Mouse (Mus musculus) ES-Bruce4 (cell line): Measurements from ENCODE around the gene Rasgrp2. TPM values are rescaled to one million over a fixed set of nuclear protein-coding genes. Genes with fewer than 3 reads are reported as not detected.

Experiments
- H3K27ac ChIP-seq: 2 replicates; pipeline ENCODE4 v1.5.1; 2012; ENCODE audit warnings: low read length, inconsistent platforms; ENCODE audit not compliant: insufficient read depth
- H3K27me3 ChIP-seq: 2 replicates; pipeline ENCODE4 v1.6.1; 2012; ENCODE audit warnings: mild to moderate bottlenecking, low read length, inconsistent platforms; ENCODE audit not compliant: control insufficient read depth, poor library complexity, insufficient read depth, severe bottlenecking
- H3K36me3 ChIP-seq: 2 replicates; pipeline ENCODE4 v1.6.1; 2012; ENCODE audit warnings: inconsistent platforms, mild to moderate bottlenecking, low read length, moderate library complexity; ENCODE audit not compliant: control insufficient read depth, poor library complexity, insufficient read depth, severe bottlenecking
- H3K4me1 ChIP-seq: one replicate; pipeline ENCODE4 v1.8.1; 2011; ENCODE audit warnings: low read length; ENCODE audit not compliant: control insufficient read depth, insufficient read depth
- H3K4me3 ChIP-seq: 2 replicates; pipeline ENCODE4 v1.5.1; 2011; ENCODE audit warnings: low read depth, mild to moderate bottlenecking, low read length
- H3K9ac ChIP-seq: 2 replicates; pipeline ENCODE4 v1.6.1; 2012; ENCODE audit warnings: low read depth, mild to moderate bottlenecking, inconsistent platforms; ENCODE audit not compliant: poor library complexity, severe bottlenecking
- H3K9me3 ChIP-seq: replicated peaks from 2 replicates; pipeline ENCODE4 v1.6.1; 2012; ENCODE audit warnings: mild to moderate bottlenecking, low read length, inconsistent platforms; ENCODE audit not compliant: control insufficient read depth, poor library complexity, insufficient read depth, severe bottlenecking
- CTCF ChIP-seq: IDR thresholded peaks from one replicate; pipeline ENCODE4 v1.8.1; 2011; ENCODE audit warnings: low read depth, low read length
- EP300 ChIP-seq: IDR thresholded peaks from 2 replicates; pipeline ENCODE4 v1.6.1; 2011; ENCODE audit warnings: low read depth, low read length; ENCODE audit not compliant: insufficient read depth
- POLR2A ChIP-seq: IDR thresholded peaks from one replicate; pipeline ENCODE4 v1.8.1; 2011; ENCODE audit warnings: low read length; ENCODE audit not compliant: insufficient read depth
- polyA plus RNA-seq: library from polyadenylated mRNA; stranded (reverse); fragments of >200 nt; gene quantifications from 2 replicates; pipeline ENCODE4 v1.2.4, GENCODE M21; 2011; ENCODE audit warnings: low read depth; ENCODE audit not compliant: missing spikeins, insufficient read depth, insufficient read length

Rasgrp2 gene
- polyA plus RNA-seq, 1 experiment = 37.9 TPM

DNA sequence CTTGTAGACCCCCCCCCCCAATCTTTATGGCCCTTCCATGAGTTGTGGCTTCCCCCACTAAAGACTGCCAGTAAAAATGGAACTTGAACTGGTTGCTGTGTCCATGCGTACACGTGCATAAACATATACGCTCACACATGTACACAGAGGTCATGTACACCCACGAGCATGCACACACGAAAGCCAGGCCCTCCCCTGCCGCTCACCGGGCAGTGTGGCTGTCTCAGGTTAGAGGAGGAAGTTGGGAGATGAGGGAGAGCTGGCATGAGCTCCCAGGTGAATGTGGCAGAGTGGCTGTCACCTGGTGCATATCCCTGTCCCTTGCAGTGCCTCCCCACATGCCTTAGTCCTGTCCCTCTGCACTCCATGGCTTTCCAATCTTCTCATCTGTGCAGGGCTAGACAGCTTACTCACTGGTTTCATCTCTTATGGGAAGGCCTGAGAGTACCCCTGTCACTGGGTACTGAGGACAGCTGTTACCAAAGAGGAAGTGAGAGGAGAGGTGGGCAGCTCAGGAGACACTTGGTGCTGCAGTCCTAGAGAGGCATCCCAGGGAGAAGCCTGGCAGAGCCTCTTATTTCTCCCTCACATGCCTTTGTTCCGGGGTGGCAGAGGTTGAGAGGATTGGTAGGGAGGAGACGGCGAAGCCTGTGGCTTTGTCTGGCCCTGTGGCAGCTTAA, 55.0 kb downstream of the Rasgrp2 start:
- TF ChIP-seq EP300 = no peak
- no peak for TF ChIP-seq CTCF
- TF ChIP-seq POLR2A = no peak
- H3K36me3 ChIP-seq = no peaks in the 10 kb centered on the region
- no peak overlapping the region for H3K9ac ChIP-seq
- H3K9me3 ChIP-seq = no peaks in the 10 kb centered on the region
- peaks cover 2% of the 10 kb centered on the region for H3K4me1 ChIP-seq
- no peak overlapping the region for H3K27ac ChIP-seq
- H3K27me3 ChIP-seq = no peaks in the 10 kb centered on the region
- no peak overlapping the region for H3K4me3 ChIP-seq

DNA sequence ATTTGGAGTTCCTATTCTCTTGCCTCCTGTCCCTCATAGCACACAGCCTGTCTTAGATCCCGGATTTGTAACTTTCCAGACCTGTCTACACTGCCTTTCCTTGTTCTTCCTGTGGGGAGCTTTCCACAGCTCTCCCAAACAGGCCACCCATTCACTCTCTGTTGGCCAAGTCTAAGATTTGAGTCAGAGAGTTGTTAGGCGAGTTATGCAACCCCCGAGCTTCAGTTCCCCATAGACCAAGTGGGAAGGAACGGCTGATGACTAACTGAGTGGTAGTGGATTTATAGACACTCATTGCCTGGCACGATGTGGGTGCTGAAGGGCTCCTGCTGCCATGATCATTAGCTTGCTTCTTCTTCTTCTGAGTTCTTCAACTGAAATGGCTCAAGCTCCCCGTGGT, 60.4 kb downstream of the Rasgrp2 start:
- H3K9ac ChIP-seq = no peak overlapping the region

DNA sequence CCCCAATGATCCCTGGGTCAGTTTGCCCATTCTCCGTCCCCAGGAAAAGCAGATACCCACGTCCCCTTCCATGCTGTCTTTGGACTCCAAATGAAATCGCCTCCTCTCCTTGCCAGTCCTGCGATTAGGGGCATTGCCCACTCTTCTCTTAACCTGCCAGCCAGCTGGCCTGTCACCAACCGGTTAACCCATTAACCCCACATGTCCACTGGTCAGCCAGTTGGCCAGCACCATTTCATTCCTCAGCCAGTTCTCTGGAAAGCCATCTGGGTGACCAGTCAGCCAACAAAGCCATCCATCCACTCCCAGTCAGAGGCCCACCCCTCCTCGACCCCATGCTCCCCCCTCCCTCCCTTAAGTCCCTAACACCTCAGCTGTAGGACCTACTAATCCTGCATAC, 63.7 kb downstream of the Rasgrp2 start:
- Histone ChIP-seq H3K9me3 (no peaks in the 10 kb centered on the region), H3K27me3 (no peaks in the 10 kb centered on the region), H3K4me1 (no peaks in the 10 kb centered on the region), H3K36me3 (no peaks in the 10 kb centered on the region), H3K4me3 (no peak overlapping the region), H3K9ac (no peak overlapping the region), H3K27ac (no peak overlapping the region)
- no peak for TF ChIP-seq POLR2A
- no peak for TF ChIP-seq CTCF
- no peak for TF ChIP-seq EP300

More for the DNA sequence above, 60.4 kb downstream of the Rasgrp2 start:
- Histone ChIP-seq H3K27me3 (no peaks in the 10 kb centered on the region), H3K27ac (no peak overlapping the region), H3K9me3 (no peaks in the 10 kb centered on the region), H3K4me1 (no peaks in the 10 kb centered on the region), H3K36me3 (no peaks in the 10 kb centered on the region), H3K4me3 (no peak overlapping the region)
- no peak for TF ChIP-seq CTCF
- no peak for TF ChIP-seq EP300
- no peak for TF ChIP-seq POLR2A

DNA sequence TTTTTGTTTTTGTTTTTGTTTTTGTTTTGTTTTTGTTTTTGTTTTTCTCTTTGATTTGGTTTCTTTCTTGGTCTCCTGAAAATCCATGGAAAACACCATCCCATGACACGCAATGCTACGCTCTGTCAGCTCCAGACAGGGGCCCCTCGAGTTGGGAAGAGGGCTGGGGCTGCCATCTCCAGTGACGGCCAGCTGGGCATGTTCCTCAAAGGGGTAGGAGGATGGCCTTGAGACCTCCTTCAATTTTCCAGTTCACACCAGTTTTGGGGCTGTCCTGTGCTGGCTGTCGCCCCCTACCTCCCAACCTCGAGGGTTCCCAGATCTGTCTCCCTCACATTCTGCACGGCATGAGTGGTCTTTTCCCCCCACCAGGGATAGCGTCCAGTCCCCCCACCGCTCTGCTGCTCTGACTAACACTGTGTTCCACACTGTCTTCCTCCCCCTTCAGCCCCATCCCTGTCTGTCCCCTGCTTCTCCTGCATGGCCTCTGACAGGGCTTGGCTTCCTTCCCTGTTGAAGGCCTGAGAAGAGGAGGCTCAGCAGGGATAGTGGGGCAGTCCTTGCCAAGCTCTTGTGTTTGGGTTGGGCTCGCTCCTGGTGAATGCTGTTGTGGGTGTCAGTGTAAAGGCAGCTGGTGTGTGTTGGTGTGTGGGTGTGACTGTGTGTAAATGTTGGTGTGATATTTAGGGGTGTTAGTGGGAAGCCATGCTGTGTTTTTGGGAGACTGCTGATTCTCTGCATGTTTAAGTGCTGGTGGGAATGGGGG, 65.3 kb downstream of the Rasgrp2 start:
- Histone ChIP-seq H3K9me3 (no peaks in the 10 kb centered on the region), H3K9ac (no peak overlapping the region), H3K4me1 (peaks cover 2% of the 10 kb centered on the region), H3K27me3 (no peaks in the 10 kb centered on the region), H3K27ac (no peak overlapping the region), H3K36me3 (no peaks in the 10 kb centered on the region), H3K4me3 (no peak overlapping the region)
- TF ChIP-seq CTCF = peak; percentile 33
- no peak for TF ChIP-seq EP300

Other genes with a start within 250 kb of the Rasgrp2 start
- not detected in 2 replicates for gene Majin, start 215.0 kb upstream of the Rasgrp2 start, polyA plus RNA-seq
- gene Gpha2, start 173.0 kb upstream of the Rasgrp2 start, polyA plus RNA-seq = 1.0 TPM in 1 of 2 replicates, not detected in the other
- 12.2 and 17.1 TPM in 2 replicates for gene Ppp2r5b, start 163.5 kb upstream of the Rasgrp2 start, polyA plus RNA-seq
- gene Atg2a, start 157.7 kb upstream of the Rasgrp2 start, polyA plus RNA-seq = 10.9 and 11.1 TPM in 2 replicates
- gene Ehd1, start 122.6 kb upstream of the Rasgrp2 start, polyA plus RNA-seq = 81.0 and 81.6 TPM in 2 replicates
- gene Cdc42bpg, start 92.9 kb upstream of the Rasgrp2 start, polyA plus RNA-seq = 57.7 and 60.5 TPM in 2 replicates
- gene Men1, start 64.4 kb upstream of the Rasgrp2 start, polyA plus RNA-seq = 34.8 and 40.5 TPM in 2 replicates
- 10.7 and 16.9 TPM in 2 replicates for gene Map4k2, start 58.2 kb upstream of the Rasgrp2 start, polyA plus RNA-seq
- 333 and 355 TPM in 2 replicates for gene Sf1, start 35.6 kb upstream of the Rasgrp2 start, polyA plus RNA-seq
- 4.1 and 4.6 TPM in 2 replicates for gene Pygm, start 14.9 kb upstream of the Rasgrp2 start, polyA plus RNA-seq
- gene Nrxn2, start 19.4 kb downstream of the Rasgrp2 start, polyA plus RNA-seq = 5.6 and 7.0 TPM in 2 replicates
- gene Slc22a12, start 143.7 kb downstream of the Rasgrp2 start, polyA plus RNA-seq = not detected in 2 replicates